Mouse (Mus musculus) CD8-positive naive resting alpha-beta T cell, adult 2 months (primary cell): ENCODE measurements around the gene Ccdc63.

Experiments
- DNase-seq, 2 experiments: peaks; one replicate each; pipeline ENCODE4 v3.0.0; 2022; ENCODE audit warnings: low read depth in 2 of 2, low spot score in 2 of 2

Ccdc63 gene

DNA sequence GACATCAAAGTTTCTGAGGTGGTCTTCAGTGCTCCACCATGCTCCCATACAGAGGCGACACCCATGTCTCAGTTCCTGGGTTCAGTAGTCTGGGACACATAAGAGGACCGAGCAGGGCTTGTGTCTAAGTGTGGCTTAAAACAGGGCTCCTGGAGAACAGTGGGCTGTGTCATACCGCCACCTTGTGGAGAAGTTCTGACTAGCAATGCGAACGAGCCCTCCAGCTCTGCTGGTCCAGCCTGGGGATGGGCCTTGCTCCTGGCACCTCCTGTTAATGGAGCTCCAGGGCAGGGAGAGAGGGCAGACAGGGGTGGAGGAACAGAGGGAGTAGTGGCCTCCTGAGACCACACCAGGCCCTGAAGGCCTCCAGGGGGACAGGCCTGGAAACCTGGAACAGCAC is 51.7 kb downstream of the Ccdc63 start:
- DNase-seq, result peak; percentile 63 to 81

DNA sequence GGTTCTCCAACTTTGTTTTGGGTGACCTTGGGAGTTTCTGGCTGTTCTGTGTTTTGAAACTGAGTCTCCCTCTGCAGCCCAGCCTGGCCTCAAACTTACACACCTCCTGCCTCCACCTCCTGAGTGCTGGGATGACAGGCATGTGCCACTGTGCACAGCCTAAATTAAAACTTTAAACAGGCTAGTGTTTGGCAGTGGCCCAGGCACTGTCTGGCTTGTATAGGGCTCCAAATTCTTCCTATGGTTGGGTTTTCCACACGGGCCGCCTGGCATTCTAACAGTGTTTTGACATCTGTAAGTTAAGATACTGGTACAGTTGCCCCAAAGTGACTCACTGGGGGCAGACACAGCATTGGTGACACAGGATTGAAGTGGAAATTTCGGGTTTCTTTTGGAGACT is 54.5 kb downstream of the Ccdc63 start:
- DNase-seq, result no peak

DNA sequence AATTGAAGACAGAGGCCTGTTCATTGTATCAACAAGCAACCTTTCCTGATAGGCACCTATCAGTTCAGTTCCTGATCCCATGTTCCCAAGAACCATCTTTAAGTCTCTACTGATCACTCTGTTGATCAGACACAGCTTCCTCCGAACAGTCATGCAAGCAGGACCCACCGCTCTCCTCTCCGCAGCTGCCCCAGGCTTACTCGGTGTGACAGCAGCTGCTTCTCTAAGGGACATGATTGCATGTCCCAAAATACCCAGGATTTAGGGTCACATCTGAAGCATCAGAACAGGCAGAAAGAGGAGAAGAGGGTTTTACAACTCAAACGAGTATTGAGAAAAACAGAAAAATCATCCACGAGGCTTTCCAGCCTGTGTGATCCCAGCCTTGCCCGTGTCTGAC is 55.3 kb downstream of the Ccdc63 start:
- DNase-seq, result no peak

GRCm38 (mm10) chr5:122084470-122084869 is 56.2 kb downstream of the Ccdc63 start:
- DNase-seq, result no peak

GRCm38 (mm10) chr5:122083282-122083681 is 57.3 kb downstream of the Ccdc63 start:
- DNase-seq, result no peak

GRCm38 (mm10) chr5:122081471-122081870 is 59.2 kb downstream of the Ccdc63 start:
- no peak for DNase-seq

GRCm38 (mm10) chr5:122080930-122081329 is 59.7 kb downstream of the Ccdc63 start:
- no peak for DNase-seq

GRCm38 (mm10) chr5:122079796-122080195 is 60.8 kb downstream of the Ccdc63 start:
- DNase-seq, result no peak

- no peak for DNase-seq
Measured at GRCm38 (mm10) chr5:122077244-122077643, 63.4 kb downstream of the Ccdc63 start.

DNA sequence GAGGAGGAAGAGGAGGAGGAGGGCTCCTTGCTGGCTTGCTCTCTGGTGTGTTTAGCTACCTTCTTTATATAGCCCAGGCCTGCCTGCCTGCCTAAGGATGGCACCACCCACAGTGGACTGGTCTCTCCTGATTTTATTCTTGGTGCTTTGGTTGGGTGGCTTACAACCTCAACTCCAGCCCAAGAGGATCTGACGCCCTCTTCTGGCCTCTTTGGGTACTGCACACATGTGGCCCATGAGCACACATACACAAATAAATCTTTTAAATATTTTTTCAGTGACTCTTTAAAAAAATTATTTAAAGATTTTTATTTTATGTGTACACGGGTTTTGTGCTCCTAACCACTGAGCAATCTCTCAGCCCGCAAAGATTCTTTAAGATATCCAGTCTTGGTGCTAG is 64.9 kb downstream of the Ccdc63 start:
- DNase-seq, result no peak

DNA sequence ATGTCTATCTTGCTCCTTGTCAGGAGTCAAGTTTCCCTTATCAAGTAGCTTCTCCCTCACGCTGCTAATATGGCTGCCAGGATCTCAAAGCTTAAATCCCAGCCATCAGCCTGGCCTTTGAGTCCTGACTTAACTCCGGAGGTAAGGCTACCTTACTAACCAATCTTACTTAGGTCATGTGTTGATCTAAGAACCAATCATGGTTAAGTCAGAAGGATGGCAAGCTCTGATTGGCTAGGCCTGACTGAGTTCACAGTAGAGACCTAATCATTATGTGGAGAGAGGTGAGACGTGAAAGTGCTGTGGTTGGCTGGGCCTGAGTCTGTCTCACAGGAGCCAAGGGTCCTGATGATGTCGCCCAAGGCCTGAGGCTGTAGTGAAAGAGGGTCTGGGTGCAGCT is 68.6 kb downstream of the Ccdc63 start:
- no peak for DNase-seq

DNA sequence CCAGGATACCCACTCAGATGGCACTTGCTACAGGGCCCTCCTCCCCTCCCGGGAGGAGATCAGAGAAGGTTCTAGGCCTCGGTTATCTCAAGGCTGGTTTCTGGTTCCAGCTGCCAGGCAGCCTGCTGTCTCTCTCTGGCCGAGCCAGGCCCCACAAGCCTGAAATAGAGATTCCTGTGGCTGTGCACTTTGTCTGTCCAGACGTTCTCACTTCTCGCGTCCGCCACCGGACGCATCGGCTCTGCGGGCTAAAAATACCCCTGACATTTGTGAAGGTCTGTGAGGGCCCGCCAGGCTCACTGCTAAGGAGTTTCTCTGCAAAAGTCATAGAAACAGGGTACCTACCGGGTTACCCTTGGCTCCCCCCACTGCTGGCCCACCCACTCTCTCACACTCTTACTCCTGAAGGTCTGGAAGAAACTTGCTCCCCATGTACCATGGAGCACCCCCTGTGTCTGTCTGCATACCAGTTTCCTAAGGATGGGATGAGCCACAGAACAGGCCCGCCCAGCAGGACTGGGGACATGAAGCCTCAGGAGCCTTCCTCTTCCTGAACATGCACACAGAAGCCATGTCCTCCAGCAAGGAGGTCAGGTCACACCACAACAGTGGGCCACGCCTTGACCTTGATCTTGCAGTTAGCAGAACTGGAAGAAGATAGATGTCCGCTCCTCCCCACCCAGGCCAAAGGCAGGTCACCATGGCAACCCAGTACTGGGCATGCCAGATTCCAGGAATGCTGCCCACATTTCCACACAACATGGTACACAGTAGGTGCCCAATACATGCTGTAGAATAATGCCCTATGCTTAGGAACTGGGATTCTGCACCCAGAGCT is 69.4 kb downstream of the Ccdc63 start:
- DNase-seq, result no peak

DNA sequence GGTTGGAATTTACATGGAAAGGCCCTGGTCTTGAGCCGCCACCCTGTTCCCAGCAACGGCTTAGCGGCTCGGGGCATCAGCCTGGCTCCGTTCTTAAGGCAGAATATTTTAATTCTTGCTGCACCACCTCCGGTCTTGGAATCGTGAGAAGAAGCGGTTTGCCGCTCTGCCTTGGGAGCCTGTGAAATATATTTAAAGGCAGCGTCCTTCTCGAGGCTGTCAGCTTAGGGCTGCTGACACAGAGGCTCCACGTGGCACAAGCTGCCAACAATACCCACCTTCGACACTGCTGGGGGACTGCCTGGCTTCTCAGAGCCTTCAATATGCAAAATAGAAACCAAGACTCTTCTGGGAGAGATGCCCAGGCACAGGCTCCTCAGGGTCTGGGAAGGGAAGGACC is 72.1 kb downstream of the Ccdc63 start:
- DNase-seq, result no peak

GRCm38 (mm10) chr5:122063204-122063933 is 77.3 kb downstream of the Ccdc63 start:
- no peak for DNase-seq

DNA sequence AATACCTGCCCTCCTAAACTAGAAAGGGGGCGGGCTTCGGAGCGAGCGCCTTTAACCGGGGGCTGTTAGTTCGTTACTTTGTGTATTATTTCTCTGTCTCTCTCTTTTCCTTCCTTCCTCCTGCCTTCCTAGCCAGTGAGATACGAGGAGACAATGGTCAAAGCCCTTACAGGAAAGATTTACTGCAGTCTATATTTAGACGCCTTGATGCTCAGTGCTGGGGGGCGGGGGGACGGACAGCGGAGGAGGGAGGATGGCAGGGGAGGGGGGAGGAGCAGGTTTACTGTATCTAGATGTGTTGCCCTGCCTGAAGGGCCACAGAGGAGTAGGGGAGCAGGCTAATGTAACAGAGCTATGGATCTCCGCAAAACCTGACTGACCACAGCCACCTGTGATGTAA is 78.1 kb downstream of the Ccdc63 start:
- no peak for DNase-seq

DNA sequence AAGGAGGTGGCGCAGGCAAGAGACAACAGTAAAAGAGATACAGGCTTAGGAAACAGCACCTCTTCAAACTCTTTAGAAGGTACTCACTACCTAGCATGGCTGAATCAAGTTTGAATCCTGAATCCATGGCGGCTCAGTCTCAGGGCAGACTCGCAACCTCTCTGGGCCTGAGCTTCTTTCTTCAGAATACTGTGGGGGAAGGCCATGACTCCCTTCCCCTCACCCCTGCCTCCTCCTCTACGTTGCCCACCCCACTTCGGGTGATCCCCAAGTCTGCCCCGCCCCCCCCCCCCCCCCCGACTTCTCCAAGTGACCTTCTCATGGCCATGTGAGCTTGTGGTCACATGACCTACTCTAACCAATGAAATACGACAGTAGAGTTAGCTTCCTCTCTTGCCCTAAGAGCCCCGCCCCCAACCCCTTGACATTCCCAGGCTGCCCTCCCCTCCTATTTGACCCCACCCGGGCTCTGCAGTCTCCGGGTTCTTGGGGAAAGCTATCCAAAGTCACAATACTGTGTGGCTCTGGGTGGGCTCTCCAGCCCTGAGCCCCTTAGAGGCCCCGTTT is 79.8 kb downstream of the Ccdc63 start:
- no peak for DNase-seq

DNA sequence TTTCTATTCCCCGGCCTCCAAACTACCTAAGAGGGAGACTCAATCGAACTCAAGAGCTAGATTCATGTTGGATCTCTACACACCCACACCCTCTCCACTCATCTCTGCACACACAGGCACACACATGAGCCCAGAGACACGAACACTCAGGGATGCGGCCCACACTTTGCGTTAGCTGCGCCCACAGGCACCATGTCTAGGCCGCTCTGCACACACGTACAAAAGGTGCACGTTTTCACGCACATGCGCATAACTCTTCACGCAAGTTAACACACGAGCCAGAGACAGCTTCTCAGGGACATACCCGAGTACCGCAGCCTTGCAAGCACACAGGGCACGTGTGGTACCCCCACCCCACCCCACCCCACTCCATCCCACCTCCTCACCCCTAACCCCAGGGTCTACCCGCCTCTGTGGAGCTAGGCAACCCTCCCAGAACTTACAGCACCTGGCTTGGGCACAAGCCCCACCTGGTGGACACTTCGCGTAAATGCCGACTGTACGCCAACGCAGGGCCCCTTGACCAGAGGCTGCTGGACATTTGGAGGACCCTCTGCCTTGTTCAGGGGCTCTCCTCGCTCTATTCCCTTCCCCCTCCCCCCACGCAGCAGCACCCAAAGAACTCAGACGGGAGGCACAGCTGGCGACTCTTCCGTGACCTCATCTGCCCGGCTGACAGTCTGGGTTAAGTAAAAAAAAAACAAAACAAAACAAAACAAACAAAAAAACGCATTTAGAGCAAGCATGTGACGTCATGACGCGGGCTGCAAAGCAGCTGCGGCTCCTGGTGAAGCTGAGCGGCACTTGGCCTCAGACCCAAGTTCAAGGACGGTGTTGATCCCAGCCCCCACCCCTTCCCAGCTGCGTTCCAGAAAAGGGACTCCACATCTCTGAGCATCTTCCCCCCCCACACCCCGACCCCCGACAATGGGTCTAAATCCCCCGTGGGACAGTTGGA is 81.3 kb downstream of the Ccdc63 start:
- DNase-seq, result no peak
